Mouse (Mus musculus): Measurements from ENCODE around the gene Ptger1.

Ptger1 gene

GRCm38 (mm10) chr8:83665969-83666865 is at the start of gene Ptger1:
TSS of gene Ptger1 (plus strand) at chr8:83666678.
- peak; percentile 82 for DNase-seq

- no peak for DNase-seq
Observed at GRCm38 (mm10) chr8:83617111-83617510, 49.4 kb upstream of the Ptger1 start.

GRCm38 (mm10) chr8:83618566-83618965 is 47.9 kb upstream of the Ptger1 start:
- DNase-seq = no peak

- DNase-seq = peak; percentile 9
Observed at GRCm38 (mm10) chr8:83619568-83620285, 46.8 kb upstream of the Ptger1 start.

GRCm38 (mm10) chr8:83621691-83622388 is 44.6 kb upstream of the Ptger1 start:
- no peak for DNase-seq

GRCm38 (mm10) chr8:83622389-83622989 is 44.0 kb upstream of the Ptger1 start:
- peak; percentile 96 for DNase-seq

GRCm38 (mm10) chr8:83623549-83623948 is 42.9 kb upstream of the Ptger1 start:
- no peak for DNase-seq

- DNase-seq = peak; percentile 72
Observed at GRCm38 (mm10) chr8:83624739-83625138, 41.7 kb upstream of the Ptger1 start.

- DNase-seq = no peak
Observed at GRCm38 (mm10) chr8:83625676-83626299, 40.7 kb upstream of the Ptger1 start.

GRCm38 (mm10) chr8:83632083-83632707 is 34.3 kb upstream of the Ptger1 start:
- no peak for DNase-seq

GRCm38 (mm10) chr8:83638856-83639255 is 27.6 kb upstream of the Ptger1 start:
- DNase-seq = no peak

- no peak for DNase-seq
Observed at GRCm38 (mm10) chr8:83639649-83640048, 26.8 kb upstream of the Ptger1 start.

- no peak for DNase-seq
Observed at GRCm38 (mm10) chr8:83647511-83647910, 19.0 kb upstream of the Ptger1 start.

GRCm38 (mm10) chr8:83648031-83648430 is 18.4 kb upstream of the Ptger1 start:
- DNase-seq = no peak

GRCm38 (mm10) chr8:83649699-83650098 is 16.8 kb upstream of the Ptger1 start:
- DNase-seq = no peak

GRCm38 (mm10) chr8:83652030-83652743 is 14.3 kb upstream of the Ptger1 start, which contains the start of gene Gipc1:
TSS of gene Gipc1 (plus strand) at chr8:83652677.
- DNase-seq = peak; percentile 98

GRCm38 (mm10) chr8:83652744-83653661 is 13.5 kb upstream of the Ptger1 start:
- peak; percentile 59 for DNase-seq

GRCm38 (mm10) chr8:83653662-83654017 is 12.8 kb upstream of the Ptger1 start:
- no peak for DNase-seq

GRCm38 (mm10) chr8:83654725-83655124 is 11.8 kb upstream of the Ptger1 start:
- DNase-seq = no peak

- no peak for DNase-seq
Observed at GRCm38 (mm10) chr8:83656043-83656442, 10.4 kb upstream of the Ptger1 start.
